Mouse (Mus musculus): ENCODE results near the gene Hoxb5. TPM values are rescaled to one million over a fixed set of nuclear protein-coding genes. Genes with fewer than 3 reads are reported as not detected.
A peak's percentile ranks its signal among the peaks of the same experiment; 100 is the strongest.

Hoxb5 gene
- polyA plus RNA-seq, 1 experiment from 2014 or later: 140 TPM

DNA sequence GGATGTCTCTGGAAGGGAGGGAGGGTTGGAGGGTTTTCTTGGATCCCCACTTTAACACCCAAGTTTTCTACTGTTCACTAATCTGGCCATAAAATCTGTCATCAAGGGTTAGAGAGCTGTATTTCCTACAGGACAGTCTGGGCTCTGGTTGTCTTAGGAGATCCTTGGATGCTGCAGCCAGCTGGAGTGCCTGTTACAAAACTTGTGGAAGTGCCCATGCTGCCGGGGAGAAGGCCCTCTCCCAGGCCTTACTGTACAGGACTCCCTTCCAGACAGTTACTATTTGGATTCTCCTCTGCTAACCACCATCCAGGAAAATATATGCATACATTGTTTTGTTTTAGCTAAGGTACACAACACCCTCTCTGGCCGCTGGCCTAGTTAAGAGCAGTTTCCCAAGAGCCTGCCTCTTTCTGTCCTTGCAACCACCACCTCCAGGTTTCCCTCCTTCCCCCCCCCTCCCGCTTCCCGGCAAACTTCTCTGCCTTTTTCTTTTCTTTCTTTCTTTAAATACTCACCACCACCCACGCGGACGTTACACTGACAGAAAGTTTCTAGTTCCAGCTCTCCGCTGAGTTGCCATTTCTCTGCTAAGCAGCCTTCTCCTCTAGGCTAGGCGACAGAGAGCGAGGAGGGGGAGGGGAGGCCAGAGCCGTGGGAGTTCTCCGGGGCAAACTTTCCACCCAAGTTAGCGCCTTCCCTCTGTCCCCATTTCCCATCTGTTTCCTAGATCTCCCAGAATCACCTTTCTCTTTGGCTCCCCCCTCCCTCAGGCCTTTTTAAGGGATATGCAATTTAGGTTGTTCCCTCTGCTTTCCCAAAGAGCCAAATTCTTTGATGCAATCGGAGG, 46.6 kb downstream of the Hoxb5 start:
- Histone ChIP-seq H3K4me3 (peak overlapping the region; percentile 1; the same call in 1 of the 2 replicates), H3K27ac (replicated peaks) (peak overlapping the region; percentile 97), H3K9ac (peak overlapping the region; percentile 19; the same call in 1 of the 2 replicates), H3K4me2 (peak overlapping the region; percentile 60), H3K4me1 (replicated peaks) (peaks cover 50% of the 10 kb centered on the region), H3K27me3 (peaks cover 15% of the 10 kb centered on the region), H3K9me3 (no peaks in the 10 kb centered on the region), H3K36me3 (no peaks in the 10 kb centered on the region)
- 1% methylated on average over 14 of the region's 14 CpGs for WGBS
- ATAC-seq (ENCODE audit: low FRiP score, low read depth): no peak

DNA sequence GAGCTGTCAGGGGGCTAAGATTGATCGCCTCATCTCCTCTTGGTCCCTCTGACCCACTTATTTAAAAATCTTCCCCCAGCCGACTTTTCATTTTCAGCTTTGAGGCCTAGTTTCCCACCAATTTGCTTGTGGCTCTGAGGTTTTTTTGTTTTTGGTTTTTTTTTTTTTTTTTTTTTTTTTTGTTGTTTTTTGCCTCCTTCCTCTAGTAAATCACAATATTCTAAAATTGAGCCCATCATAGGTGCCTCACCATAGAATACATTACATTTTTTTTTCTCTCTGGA, 47.1 kb downstream of the Hoxb5 start, which contains the start of gene Hoxb2:
TSS of gene Hoxb2 (plus strand) at position 185 of the 284 bp plus-strand sequence.
- peak within 1 kb of the TSS; percentile 27; the same call in 1 of the 2 replicates for H3K9ac ChIP-seq
- H3K27me3 ChIP-seq: peaks cover 13% of the 10 kb centered on the region
- no peak for ATAC-seq (ENCODE audit: low FRiP score, low read depth)
- H3K27ac ChIP-seq (replicated peaks): peak within 1 kb of the TSS; percentile 97
- H3K36me3 ChIP-seq: no peaks in the 10 kb centered on the region
- H3K4me2 ChIP-seq: peak within 1 kb of the TSS; percentile 60
- H3K4me3 ChIP-seq: peak within 1 kb of the TSS; percentile 55
- 3% methylated on average over 2 of the region's 2 CpGs for WGBS
- peaks cover 48% of the 10 kb centered on the region for H3K4me1 ChIP-seq (replicated peaks)
- H3K9me3 ChIP-seq: no peaks in the 10 kb centered on the region

GRCm38 (mm10) chr11:96350791-96351190, 47.7 kb downstream of the Hoxb5 start:
- peaks cover 12% of the 10 kb centered on the region for H3K27me3 ChIP-seq
- H3K9ac ChIP-seq: no peak overlapping the region
- H3K4me2 ChIP-seq: peak overlapping the region; percentile 60
- ATAC-seq (ENCODE audit: low FRiP score, low read depth): no peak
- H3K4me3 ChIP-seq: no peak overlapping the region
- H3K4me1 ChIP-seq (replicated peaks): peaks cover 45% of the 10 kb centered on the region
- H3K36me3 ChIP-seq: no peaks in the 10 kb centered on the region
- 11% methylated on average over 2 of the region's 2 CpGs for WGBS
- H3K27ac ChIP-seq (replicated peaks): peak overlapping the region; percentile 97
- no peaks in the 10 kb centered on the region for H3K9me3 ChIP-seq

DNA sequence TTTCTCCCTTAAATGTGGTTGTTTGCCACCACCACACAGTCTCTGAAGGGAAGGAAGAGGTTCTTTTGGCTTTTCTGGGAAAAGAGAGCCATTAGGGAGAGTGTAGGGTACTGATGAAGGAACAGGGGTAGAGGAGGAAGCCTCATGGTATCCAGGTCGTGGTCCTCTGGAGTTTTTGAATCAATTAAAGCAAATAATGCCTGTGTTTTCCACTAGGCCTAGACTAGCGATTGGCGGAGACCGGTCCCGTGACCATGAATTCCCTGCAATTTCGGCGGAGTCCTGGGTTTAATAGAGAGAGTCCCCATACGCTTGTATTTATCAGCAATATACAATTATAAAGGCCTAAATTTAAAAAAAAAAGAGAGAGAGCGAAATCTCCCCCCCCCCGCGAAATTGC, 48.2 kb downstream of the Hoxb5 start:
- Histone ChIP-seq H3K4me3 (peak overlapping the region; percentile 55), H3K9me3 (no peaks in the 10 kb centered on the region), H3K4me2 (peak overlapping the region; percentile 60), H3K4me1 (replicated peaks) (peaks cover 42% of the 10 kb centered on the region), H3K9ac (peak overlapping the region; percentile 76), H3K36me3 (no peaks in the 10 kb centered on the region), H3K27me3 (peaks cover 12% of the 10 kb centered on the region), H3K27ac (replicated peaks) (peak overlapping the region; percentile 97)
- 1% methylated on average over 11 of the region's 11 CpGs for WGBS
- peak; percentile 44; the same call in 1 of the 2 replicates for ATAC-seq (ENCODE audit: low FRiP score, low read depth)

DNA sequence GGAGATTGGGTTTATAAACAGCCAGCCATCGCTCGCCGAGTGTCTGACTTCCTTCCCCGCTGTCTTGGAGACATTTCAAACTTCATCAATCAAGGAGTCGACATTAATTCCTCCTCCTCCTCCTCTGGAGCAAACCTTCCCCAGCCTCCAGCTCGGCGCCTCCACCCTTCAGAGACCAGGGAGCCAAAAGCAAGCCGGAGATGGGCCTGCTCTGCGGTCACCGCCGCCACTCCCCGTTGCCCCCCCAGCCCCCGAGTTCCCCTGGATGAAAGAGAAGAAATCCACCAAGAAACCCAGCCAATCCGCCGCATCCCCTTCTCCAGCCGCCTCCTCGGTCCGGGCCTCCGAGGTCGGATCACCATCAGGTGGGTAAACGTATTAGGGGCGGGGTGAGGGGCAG, 48.7 kb downstream of the Hoxb5 start:
- Histone ChIP-seq H3K27ac (replicated peaks) (peak overlapping the region; percentile 97), H3K9me3 (no peaks in the 10 kb centered on the region), H3K9ac (peak overlapping the region; percentile 76), H3K4me2 (peak overlapping the region; percentile 60), H3K4me3 (peak overlapping the region; percentile 55), H3K4me1 (replicated peaks) (peaks cover 37% of the 10 kb centered on the region), H3K36me3 (no peaks in the 10 kb centered on the region), H3K27me3 (0 out of 2 replicates have a peak, but pooled peaks cover 11% of the 10 kb centered on the region)
- under 1% methylated on average over 21 of the region's 22 CpGs for WGBS
- ATAC-seq (ENCODE audit: low FRiP score, low read depth): no peak

GRCm38 (mm10) chr11:96352691-96353521, 49.8 kb downstream of the Hoxb5 start:
- peak overlapping the region; percentile 60 for H3K4me2 ChIP-seq
- H3K27me3 ChIP-seq: peaks cover 17% of the 10 kb centered on the region; the same call in 1 of the 2 replicates
- H3K36me3 ChIP-seq: no peaks in the 10 kb centered on the region
- H3K9me3 ChIP-seq: no peaks in the 10 kb centered on the region
- peaks cover 30% of the 10 kb centered on the region for H3K4me1 ChIP-seq (replicated peaks)
- peak overlapping the region; percentile 76 for H3K9ac ChIP-seq
- H3K4me3 ChIP-seq: peak overlapping the region; percentile 55
- peak overlapping the region; percentile 97 for H3K27ac ChIP-seq (replicated peaks)
- no peak for ATAC-seq (ENCODE audit: low FRiP score, low read depth)
- WGBS: under 1% methylated on average over 75 of the region's 75 CpGs

DNA sequence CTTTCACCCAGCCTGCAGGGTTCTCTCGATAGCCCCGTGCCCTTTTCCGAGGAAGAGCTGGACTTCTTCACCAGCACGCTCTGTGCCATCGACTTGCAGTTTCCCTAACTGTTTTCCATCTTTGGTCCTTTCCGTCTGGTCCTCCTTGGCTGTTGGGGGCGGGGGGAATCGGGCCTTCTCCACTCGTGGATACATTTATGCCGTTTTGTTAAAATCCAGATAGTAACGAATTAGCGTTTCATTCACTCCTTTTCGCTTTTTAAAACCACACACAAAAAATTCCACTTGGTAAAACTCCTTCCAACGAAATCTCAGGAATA, 50.3 kb downstream of the Hoxb5 start:
- Histone ChIP-seq H3K4me1 (replicated peaks) (peaks cover 24% of the 10 kb centered on the region), H3K4me2 (peak overlapping the region; percentile 60), H3K27me3 (peaks cover 17% of the 10 kb centered on the region; the same call in 1 of the 2 replicates), H3K9ac (peak overlapping the region; percentile 76), H3K4me3 (peak overlapping the region; percentile 55), H3K36me3 (no peaks in the 10 kb centered on the region), H3K27ac (replicated peaks) (peak overlapping the region; percentile 97), H3K9me3 (no peaks in the 10 kb centered on the region)
- under 1% methylated on average over 14 of the region's 14 CpGs for WGBS
- no peak for ATAC-seq (ENCODE audit: low FRiP score, low read depth)

DNA sequence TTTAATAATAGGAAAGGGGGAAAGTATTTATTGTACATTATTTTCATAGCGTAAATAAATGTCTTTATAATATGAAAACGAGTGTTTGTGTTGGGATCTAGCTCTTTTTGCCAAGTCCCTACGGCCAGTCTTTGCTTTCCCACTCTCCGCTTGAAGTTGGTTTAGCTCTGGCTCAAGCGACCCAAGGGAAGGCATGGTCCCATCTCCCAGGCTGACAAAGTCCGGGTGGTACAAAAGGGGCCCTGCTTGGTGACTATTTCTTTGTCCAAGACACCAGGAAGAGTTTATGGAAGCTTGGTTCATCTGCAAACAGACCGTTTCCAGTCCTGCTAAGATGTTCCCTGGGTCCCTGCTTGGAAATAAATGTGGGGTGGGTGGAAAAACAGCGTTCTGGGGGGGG, 50.8 kb downstream of the Hoxb5 start:
- H3K9me3 ChIP-seq: no peaks in the 10 kb centered on the region
- peak overlapping the region; percentile 50 for H3K9ac ChIP-seq
- H3K4me3 ChIP-seq: peak overlapping the region; percentile 55
- peak overlapping the region; percentile 60 for H3K4me2 ChIP-seq
- H3K27ac ChIP-seq (replicated peaks): peak overlapping the region; percentile 97
- H3K4me1 ChIP-seq (replicated peaks): peaks cover 22% of the 10 kb centered on the region
- peaks cover 20% of the 10 kb centered on the region; the same call in 1 of the 2 replicates for H3K27me3 ChIP-seq
- ATAC-seq (ENCODE audit: low FRiP score, low read depth): no peak
- WGBS: 6% methylated on average over 8 of the region's 8 CpGs
- H3K36me3 ChIP-seq: no peaks in the 10 kb centered on the region

DNA sequence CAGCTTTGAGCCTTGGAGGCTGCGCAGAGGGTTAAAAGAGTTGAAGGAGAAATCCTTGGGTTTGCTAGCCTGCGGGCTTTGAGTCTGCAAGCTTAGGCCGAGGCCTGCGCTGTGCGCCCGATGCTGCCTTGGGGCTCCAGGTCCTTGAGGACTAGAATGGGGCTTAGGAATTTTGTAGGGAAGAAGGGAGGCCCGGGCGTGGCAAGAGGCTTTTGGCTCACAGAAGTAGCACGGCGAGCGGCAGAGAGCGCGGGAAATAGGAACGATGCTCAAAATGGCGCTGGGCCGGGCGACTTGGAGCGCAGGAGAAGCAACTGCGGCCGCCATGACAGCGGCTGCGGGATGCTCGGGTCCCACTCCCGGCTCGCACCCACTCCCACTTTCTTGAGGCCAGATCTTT, 51.2 kb downstream of the Hoxb5 start:
- ATAC-seq (ENCODE audit: low FRiP score, low read depth): no peak
- H3K36me3 ChIP-seq: no peaks in the 10 kb centered on the region
- peak overlapping the region; percentile 50 for H3K9ac ChIP-seq
- peaks cover 22% of the 10 kb centered on the region; the same call in 1 of the 2 replicates for H3K27me3 ChIP-seq
- WGBS: under 1% methylated on average over 25 of the region's 25 CpGs
- H3K4me3 ChIP-seq: peak overlapping the region; percentile 55
- peak overlapping the region; percentile 97 for H3K27ac ChIP-seq (replicated peaks)
- peaks cover 18% of the 10 kb centered on the region for H3K4me1 ChIP-seq (replicated peaks)
- peak overlapping the region; percentile 60 for H3K4me2 ChIP-seq
- H3K9me3 ChIP-seq: no peaks in the 10 kb centered on the region

- Histone ChIP-seq H3K9ac (peak overlapping the region; percentile 50), H3K4me3 (peak overlapping the region; percentile 55), H3K36me3 (no peaks in the 10 kb centered on the region), H3K4me1 (replicated peaks) (peaks cover 13% of the 10 kb centered on the region), H3K9me3 (no peaks in the 10 kb centered on the region), H3K4me2 (peak overlapping the region; percentile 60), H3K27me3 (peaks cover 22% of the 10 kb centered on the region; the same call in 1 of the 2 replicates), H3K27ac (replicated peaks) (peak overlapping the region; percentile 97)
- 3% methylated on average over 9 of the region's 9 CpGs for WGBS
- ATAC-seq (ENCODE audit: low FRiP score, low read depth): no peak
Observed at GRCm38 (mm10) chr11:96354801-96355311, 51.7 kb downstream of the Hoxb5 start.
